Mouse (Mus musculus) limb, embryonic 12.5 days (tissue): ENCODE results near the gene Trmt1l. TPM values are rescaled to one million over a fixed set of nuclear protein-coding genes. Genes with fewer than 3 reads are reported as not detected.

Experiments
- ATAC-seq: fragments of 200-750 bp; cut with Nextera tagmentation; 2 replicates; pipeline ENCODE4 v1.8.0; 2017; ENCODE audit warnings: low read depth, moderate TSS enrichment; ENCODE audit not compliant: insufficient number of reproducible peaks, insufficient read depth, low FRiP score, low TSS enrichment
- H3K27ac ChIP-seq: fragments of 300-500 bp; sonication (generic); 2 replicates; pipeline ENCODE4 v1.5.1; 2016; ENCODE audit warnings: mild to moderate bottlenecking, moderate library complexity
- H3K27me3 ChIP-seq: fragments of 300-500 bp; sonication (generic); 2 replicates; pipeline ENCODE4 v1.6.1; 2016; ENCODE audit warnings: mild to moderate bottlenecking, moderate library complexity
- H3K36me3 ChIP-seq: fragments of 300-500 bp; sonication (generic); 2 replicates; pipeline ENCODE4 v1.6.1; 2016; ENCODE audit warnings: mild to moderate bottlenecking, moderate library complexity
- H3K4me1 ChIP-seq: fragments of 300-500 bp; sonication (generic); replicated peaks from 2 replicates; pipeline ENCODE4 v1.6.1; 2016
- H3K4me2 ChIP-seq: fragments of 300-500 bp; sonication (generic); 2 replicates; pipeline ENCODE4 v1.6.1; 2016; ENCODE audit warnings: mild to moderate bottlenecking, moderate library complexity
- H3K4me3 ChIP-seq: fragments of 300-500 bp; sonication (generic); replicated peaks from 2 replicates; pipeline ENCODE4 v1.5.1; 2016; ENCODE audit warnings: mild to moderate bottlenecking
- H3K9ac ChIP-seq: fragments of 300-500 bp; sonication (generic); replicated peaks from 2 replicates; pipeline ENCODE4 v1.6.1; 2016; ENCODE audit warnings: mild to moderate bottlenecking, moderate library complexity
- H3K9me3 ChIP-seq: fragments of 300-500 bp; sonication (generic); 2 replicates; pipeline ENCODE4 v1.6.1; 2016; ENCODE audit warnings: mild to moderate bottlenecking, moderate library complexity
- WGBS: fragments of 180-500 bp; shearing (Covaris S2); methylation state at CpG from one replicate; pipeline ENCODE4 v1.1.7; 2016; 5-methylcytosine and 5-hydroxymethylcytosine counted together
- polyA plus RNA-seq: library from polyadenylated mRNA; unstranded; fragments of >200 nt; fragmentation: Nextera tagmentation; extraction: Ambion mirVana; gene quantifications from 2 replicates; pipeline ENCODE4 v1.2.1, GENCODE M21; 2016

Gene Trmt1l
- polyA plus RNA-seq: 53.4 and 60.3 TPM in 2 replicates

GRCm38 (mm10) chr1:151428263-151429221 is at the start of gene Trmt1l, which contains the start of gene Swt1:
Gene Trmt1l (plus strand): TSS chr1:151428542.
Gene Swt1 (minus strand): TSS chr1:151428455.
- H3K4me3 ChIP-seq: peak within 1 kb of the TSS; percentile 91
- peak within 1 kb of the TSS; percentile 62 for H3K4me2 ChIP-seq
- peak; percentile 100 for ATAC-seq
- no peaks in the 10 kb centered on the region for H3K9me3 ChIP-seq
- H3K27me3 ChIP-seq: no peaks in the 10 kb centered on the region
- peaks cover 4% of the 10 kb centered on the region; the same call in 1 of the 2 replicates for H3K36me3 ChIP-seq
- peak within 1 kb of the TSS; percentile 88 for H3K9ac ChIP-seq
- peak within 1 kb of the TSS; percentile 95 for H3K27ac ChIP-seq
- WGBS: under 1% methylated on average over 74 of the region's 74 CpGs
- H3K4me1 ChIP-seq: peaks cover 14% of the 10 kb centered on the region

GRCm38 (mm10) chr1:151390029-151390428 is 38.3 kb upstream of the Trmt1l start:
- Histone ChIP-seq H3K27me3 (no peaks in the 10 kb centered on the region), H3K4me2 (no peak overlapping the region), H3K4me1 (no peaks in the 10 kb centered on the region), H3K27ac (no peak overlapping the region), H3K9ac (no peak overlapping the region), H3K4me3 (no peak overlapping the region), H3K9me3 (no peaks in the 10 kb centered on the region), H3K36me3 (peaks cover 27% of the 10 kb centered on the region)
- 91% methylated on average over 1 of the region's 1 CpGs for WGBS
- no peak for ATAC-seq

DNA sequence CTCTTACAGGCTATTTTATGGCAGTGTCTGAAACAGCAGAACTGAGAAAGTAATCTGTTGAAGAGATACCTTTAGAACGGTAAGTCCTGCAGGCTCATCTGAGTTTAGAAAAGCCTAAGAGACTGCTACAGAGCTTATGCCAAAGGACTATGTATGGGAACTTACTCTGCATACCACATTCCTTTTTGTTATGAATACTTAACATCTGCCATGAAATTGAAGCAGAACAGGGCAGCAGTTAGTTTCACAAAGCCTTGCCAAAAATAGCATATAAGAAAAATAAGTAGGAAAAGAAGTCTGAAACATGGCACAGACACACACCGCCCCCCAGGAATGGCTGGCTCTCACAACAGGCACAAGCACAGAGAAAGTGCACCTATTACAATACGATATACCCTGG is 18.5 kb upstream of the Trmt1l start:
- no peak overlapping the region for H3K4me3 ChIP-seq
- H3K9ac ChIP-seq: no peak overlapping the region
- H3K36me3 ChIP-seq: peaks cover 42% of the 10 kb centered on the region
- H3K27ac ChIP-seq: 0 out of 2 replicates have a peak overlapping the region, but pooled peaks have one; percentile 23
- H3K4me1 ChIP-seq: no peaks in the 10 kb centered on the region; the same call in 1 of the 2 replicates
- H3K27me3 ChIP-seq: no peaks in the 10 kb centered on the region
- no peak overlapping the region for H3K4me2 ChIP-seq
- no peak for ATAC-seq
- WGBS: 68% methylated on average over 3 of the region's 3 CpGs
- H3K9me3 ChIP-seq: no peaks in the 10 kb centered on the region

DNA sequence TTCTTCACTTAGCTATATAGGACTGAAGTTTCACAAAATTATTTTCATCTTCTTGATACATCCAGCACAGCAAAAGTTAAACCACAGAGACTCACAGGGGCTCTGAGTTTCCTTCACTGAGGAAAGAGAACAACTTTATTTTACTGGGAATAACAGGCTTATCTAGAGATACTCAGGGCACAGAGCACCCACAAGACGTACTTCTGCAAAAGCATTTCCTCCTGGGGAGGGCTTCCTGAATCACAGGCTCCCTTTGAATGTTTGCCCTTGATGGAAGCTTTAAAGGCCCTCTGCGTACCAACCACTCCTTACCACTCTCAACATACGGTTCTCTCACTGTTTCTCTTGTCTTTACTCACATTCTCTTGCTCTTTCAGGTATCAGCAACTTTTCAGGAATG is 6.2 kb upstream of the Trmt1l start:
- Histone ChIP-seq H3K4me3 (no peak overlapping the region), H3K27me3 (no peaks in the 10 kb centered on the region), H3K36me3 (peaks cover 44% of the 10 kb centered on the region), H3K27ac (no peak overlapping the region), H3K4me2 (no peak overlapping the region), H3K9me3 (no peaks in the 10 kb centered on the region), H3K4me1 (peaks cover 4% of the 10 kb centered on the region), H3K9ac (no peak overlapping the region)
- ATAC-seq: no peak
- 84% methylated on average over 3 of the region's 3 CpGs for WGBS

- Histone ChIP-seq H3K9me3 (no peaks in the 10 kb centered on the region), H3K27ac (0 out of 2 replicates have a peak overlapping the region, but pooled peaks have one; percentile 5), H3K27me3 (no peaks in the 10 kb centered on the region), H3K36me3 (peaks cover 7% of the 10 kb centered on the region), H3K9ac (peak overlapping the region; percentile 73; the same call in 1 of the 2 replicates), H3K4me3 (peak overlapping the region; percentile 91), H3K4me1 (peaks cover 14% of the 10 kb centered on the region), H3K4me2 (peak overlapping the region; percentile 62)
- 22% methylated on average over 7 of the region's 7 CpGs for WGBS
- ATAC-seq: no peak
Observed at GRCm38 (mm10) chr1:151426947-151427600, 1.3 kb upstream of the Trmt1l start.

DNA sequence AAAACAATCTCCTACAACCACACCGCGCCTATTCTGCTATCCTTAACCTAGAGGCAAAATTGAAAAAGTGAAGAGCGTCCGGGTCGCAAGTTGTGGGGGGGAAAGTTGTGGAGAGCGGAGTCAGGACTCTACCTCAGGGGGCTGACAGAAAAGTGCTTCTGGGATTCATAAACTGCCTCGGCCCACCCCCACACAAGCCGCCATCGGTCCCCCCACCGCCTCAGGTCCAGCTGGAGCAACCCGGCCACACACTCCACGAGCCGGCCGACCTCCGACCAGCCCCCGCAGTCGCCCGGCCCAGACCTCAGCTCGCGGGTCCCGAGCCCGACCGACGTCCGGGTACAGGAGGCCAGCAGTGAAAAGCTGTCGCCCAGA is 467 bp upstream of the Trmt1l start:
- Histone ChIP-seq H3K27ac (peak overlapping the region; percentile 79), H3K4me3 (peak overlapping the region; percentile 91), H3K9ac (peak overlapping the region; percentile 73), H3K27me3 (no peaks in the 10 kb centered on the region), H3K36me3 (no peaks in the 10 kb centered on the region), H3K4me2 (peak overlapping the region; percentile 62), H3K9me3 (no peaks in the 10 kb centered on the region), H3K4me1 (peaks cover 14% of the 10 kb centered on the region)
- under 1% methylated on average over 26 of the region's 26 CpGs for WGBS
- ATAC-seq: peak; percentile 69; the same call in 1 of the 2 replicates

DNA sequence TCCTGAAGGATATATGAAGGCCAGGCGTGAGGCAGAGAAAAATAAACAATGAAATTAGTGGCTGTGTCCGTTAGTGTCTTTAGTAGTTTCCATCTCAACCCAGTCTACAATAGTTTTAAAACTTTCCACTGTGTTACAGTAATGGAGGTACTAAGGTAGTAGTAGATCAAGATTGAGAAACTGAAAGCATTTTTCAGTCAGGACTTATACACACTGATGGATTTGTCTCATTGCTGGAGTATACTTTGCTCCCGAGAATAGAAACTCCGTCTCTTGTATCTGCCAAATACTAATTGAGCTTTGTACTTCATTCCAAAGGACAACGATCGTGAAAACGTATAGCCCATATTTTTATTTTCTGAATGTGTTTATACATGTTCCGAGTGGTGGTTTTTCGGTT is 974 bp downstream of the Trmt1l start:
- Histone ChIP-seq H3K9me3 (no peaks in the 10 kb centered on the region), H3K4me2 (peak overlapping the region; percentile 61), H3K4me3 (peak overlapping the region; percentile 91), H3K4me1 (peaks cover 14% of the 10 kb centered on the region), H3K9ac (peak overlapping the region; percentile 88), H3K27ac (peak overlapping the region; percentile 95), H3K27me3 (no peaks in the 10 kb centered on the region), H3K36me3 (peaks cover 10% of the 10 kb centered on the region)
- ATAC-seq: no peak
- WGBS: 44% methylated on average over 9 of the region's 9 CpGs

DNA sequence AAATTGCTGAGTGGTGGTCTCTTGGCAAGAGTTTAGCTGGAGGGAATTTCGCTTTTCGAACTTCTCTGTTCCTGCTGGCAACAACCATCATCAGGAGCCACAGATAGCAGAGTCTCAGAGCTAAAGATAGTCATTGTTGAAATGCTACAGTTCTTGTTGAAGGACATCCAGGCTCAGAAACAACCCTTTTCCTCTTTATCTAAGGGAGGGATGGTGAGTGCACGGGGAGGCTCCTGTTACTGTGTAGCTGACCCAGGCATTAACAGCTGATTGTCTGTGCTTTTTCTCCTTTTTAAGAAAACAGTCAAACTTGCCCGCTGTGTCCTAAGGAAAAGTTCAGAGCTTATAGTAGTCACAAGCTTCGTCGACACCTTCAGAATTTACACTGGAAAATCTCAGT is 7.1 kb downstream of the Trmt1l start:
- WGBS: 89% methylated on average over 6 of the region's 6 CpGs
- peaks cover 61% of the 10 kb centered on the region for H3K36me3 ChIP-seq

GRCm38 (mm10) chr1:151449866-151450265 is 21.5 kb downstream of the Trmt1l start:
- 94% methylated on average over 10 of the region's 10 CpGs for WGBS
- no peaks in the 10 kb centered on the region for H3K9me3 ChIP-seq
- no peak overlapping the region for H3K4me3 ChIP-seq
- no peak overlapping the region for H3K4me2 ChIP-seq
- H3K27me3 ChIP-seq: no peaks in the 10 kb centered on the region
- H3K27ac ChIP-seq: no peak overlapping the region
- H3K4me1 ChIP-seq: no peaks in the 10 kb centered on the region
- ATAC-seq: no peak
- H3K9ac ChIP-seq: no peak overlapping the region
- H3K36me3 ChIP-seq: peaks cover 90% of the 10 kb centered on the region

More for the DNA sequence above, 7.1 kb downstream of the Trmt1l start:
- no peak for ATAC-seq
- no peak overlapping the region for H3K4me2 ChIP-seq
- no peak overlapping the region for H3K9ac ChIP-seq
- no peak overlapping the region for H3K4me3 ChIP-seq
- no peaks in the 10 kb centered on the region for H3K4me1 ChIP-seq
- H3K27ac ChIP-seq: no peak overlapping the region
- no peaks in the 10 kb centered on the region for H3K27me3 ChIP-seq
- no peaks in the 10 kb centered on the region for H3K9me3 ChIP-seq

DNA sequence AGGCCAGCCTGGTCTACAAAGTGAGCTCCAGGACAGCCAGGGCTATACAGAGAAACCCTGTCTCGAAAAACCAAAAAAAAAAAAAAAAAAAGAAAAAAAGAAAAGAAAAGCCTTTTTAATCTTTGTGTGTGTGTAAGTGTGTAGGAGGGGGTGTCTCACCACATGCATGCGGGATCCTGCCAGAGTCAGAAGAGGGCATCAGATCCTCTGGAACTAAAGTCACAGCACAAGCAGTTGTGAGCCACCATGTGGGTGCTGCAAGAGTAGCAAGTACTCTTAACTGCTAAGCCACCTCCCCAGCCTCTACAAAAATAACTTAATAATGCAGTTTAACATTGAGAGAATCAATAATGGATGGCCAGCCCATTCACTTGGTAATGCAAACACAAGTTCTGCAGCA is 22.5 kb downstream of the Trmt1l start:
- H3K27ac ChIP-seq: no peak overlapping the region
- H3K9me3 ChIP-seq: no peaks in the 10 kb centered on the region
- no peak for ATAC-seq
- no peak overlapping the region for H3K9ac ChIP-seq
- 83% methylated on average over 2 of the region's 2 CpGs for WGBS
- H3K4me2 ChIP-seq: no peak overlapping the region
- H3K36me3 ChIP-seq: peaks cover 87% of the 10 kb centered on the region
- H3K4me3 ChIP-seq: no peak overlapping the region
- no peaks in the 10 kb centered on the region for H3K4me1 ChIP-seq
- H3K27me3 ChIP-seq: no peaks in the 10 kb centered on the region

- Histone ChIP-seq H3K27ac (no peak overlapping the region), H3K4me2 (no peak overlapping the region), H3K9ac (no peak overlapping the region), H3K27me3 (no peaks in the 10 kb centered on the region), H3K36me3 (peaks cover 85% of the 10 kb centered on the region), H3K9me3 (no peaks in the 10 kb centered on the region), H3K4me3 (no peak overlapping the region), H3K4me1 (no peaks in the 10 kb centered on the region)
- 96% methylated on average over 11 of the region's 11 CpGs for WGBS
- no peak for ATAC-seq
Observed at GRCm38 (mm10) chr1:151451946-151452345, 23.6 kb downstream of the Trmt1l start.
